Mouse (Mus musculus): ENCODE data around the gene Fam83c. TPM values are rescaled to one million over a fixed set of nuclear protein-coding genes. Genes with fewer than 3 reads are reported as not detected.

Gene Fam83c
- total and polyA plus RNA-seq, 3 experiments: 0.03 to 0.10 TPM; not detected in 1

DNA sequence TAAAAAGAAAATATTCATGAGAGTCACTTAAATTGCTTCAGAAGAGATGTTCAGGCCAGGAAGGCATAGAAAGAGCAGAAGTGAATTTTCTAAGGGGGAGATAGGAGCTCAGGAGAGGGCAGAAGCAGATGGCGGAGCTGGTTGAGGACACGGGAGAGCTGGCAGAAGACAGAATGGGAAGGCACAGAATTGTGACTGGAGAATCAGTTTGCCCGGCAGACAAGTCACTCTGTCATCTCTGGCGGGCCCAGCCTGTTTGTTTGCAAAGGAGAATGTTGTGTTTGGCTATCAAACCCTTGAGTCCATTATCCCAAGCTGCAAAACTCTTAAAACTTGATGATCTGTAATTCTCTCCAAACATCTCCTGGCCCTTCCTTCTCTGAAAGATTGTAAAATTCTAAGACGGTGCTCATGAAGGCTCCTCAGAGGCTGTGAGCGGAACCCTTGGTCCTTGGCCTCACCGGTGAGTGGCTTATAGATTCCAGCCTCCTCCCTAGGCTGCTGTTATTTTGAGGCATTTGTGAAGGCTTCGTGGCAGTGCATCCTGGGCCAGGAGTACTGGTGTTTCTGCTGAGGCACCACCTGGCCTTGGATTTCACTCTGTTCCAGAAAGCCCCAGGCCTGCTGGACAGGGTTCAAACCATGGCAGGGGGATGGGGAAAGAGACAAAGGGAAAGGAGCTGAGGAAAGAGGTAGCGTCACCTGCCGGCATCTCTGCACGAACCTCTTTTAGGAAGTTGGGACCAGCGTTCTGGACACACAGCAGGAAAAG lies 39.8 kb downstream of the Fam83c start:
- no peak for DNase-seq

DNA sequence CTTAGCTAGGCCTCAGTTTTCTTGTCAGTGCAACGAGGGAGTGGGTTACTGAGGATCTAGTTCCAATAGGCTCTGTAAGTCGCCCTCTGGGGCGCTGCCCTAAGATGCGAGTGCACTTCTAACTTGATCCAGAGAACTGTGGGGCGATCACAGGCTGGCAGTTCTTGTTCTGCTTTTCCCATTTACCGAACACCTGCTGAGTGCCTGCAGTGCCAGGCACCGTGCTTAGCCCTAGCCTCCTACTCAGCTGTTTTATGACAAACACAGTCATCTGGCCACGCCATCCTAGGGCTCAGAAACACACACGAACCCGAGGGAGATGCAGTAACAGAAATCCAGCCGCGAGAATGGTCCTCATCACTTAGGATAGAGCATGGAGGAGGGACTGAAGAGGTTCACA lies 41.8 kb downstream of the Fam83c start:
- no peak for DNase-seq

DNA sequence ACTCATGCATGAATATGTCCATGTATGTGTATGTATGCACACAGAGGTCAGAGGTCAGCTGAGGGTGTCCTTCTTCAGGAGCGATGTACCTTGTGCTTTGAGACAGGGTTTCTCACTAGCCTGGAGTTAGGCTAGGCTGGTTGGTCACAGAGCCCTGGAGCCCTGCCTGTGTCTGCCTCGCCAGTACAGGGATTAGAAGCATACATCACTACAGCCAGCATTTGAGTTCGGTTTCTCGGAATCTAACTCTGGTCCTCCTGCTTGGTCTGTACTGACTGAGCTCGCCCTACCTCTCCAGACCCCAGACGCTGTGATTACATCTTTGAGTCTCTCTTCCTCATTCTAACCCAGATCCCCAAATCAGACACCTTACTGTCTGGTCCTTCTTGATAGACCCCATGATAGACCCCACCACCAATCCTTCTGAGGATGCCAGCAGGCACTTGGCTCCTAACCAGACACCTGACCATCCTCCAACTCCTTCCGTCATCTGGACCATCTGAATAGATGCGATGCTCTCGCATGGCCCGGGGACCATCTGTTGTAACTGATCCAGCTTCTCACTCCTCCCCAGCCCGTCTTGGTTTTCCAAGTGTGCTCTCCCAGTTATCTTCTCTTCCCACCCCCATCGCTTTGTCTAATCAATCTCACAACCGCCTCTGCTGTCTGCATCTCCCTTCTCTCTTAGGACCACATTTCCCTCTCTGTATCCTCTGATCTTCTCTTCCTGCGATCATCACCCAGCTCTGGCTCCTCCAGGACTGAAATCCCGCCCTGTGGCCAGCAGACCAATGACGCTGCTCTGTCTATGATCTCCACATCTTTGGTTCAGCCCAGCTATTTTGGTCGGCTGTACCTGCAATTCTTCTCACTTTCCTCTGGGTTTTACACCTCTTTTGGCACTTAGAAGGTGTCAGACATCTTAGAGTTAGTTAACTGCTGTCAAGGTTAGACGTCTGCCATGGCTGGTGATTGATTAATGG lies 46.4 kb downstream of the Fam83c start:
- no peak for DNase-seq

DNA sequence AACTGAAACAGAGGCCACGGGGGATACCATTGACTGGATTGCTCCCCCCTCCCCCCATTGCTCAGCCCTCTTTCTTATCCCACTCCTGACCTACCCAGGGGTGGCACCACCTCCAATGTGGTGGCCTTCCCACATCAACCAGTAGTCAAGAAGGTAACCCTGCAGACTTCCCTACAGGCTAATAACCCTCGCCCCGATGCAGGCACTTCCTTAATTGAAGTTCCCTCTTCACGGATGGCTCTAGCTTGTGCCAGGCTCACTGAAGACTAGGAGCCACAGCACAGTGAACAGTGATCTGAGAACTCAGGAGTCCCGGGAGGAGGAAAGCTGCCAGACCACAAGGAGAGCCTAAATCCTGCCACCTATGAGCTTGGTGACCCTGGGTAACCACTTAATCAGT lies 47.7 kb downstream of the Fam83c start:
- DNase-seq: no peak

DNA sequence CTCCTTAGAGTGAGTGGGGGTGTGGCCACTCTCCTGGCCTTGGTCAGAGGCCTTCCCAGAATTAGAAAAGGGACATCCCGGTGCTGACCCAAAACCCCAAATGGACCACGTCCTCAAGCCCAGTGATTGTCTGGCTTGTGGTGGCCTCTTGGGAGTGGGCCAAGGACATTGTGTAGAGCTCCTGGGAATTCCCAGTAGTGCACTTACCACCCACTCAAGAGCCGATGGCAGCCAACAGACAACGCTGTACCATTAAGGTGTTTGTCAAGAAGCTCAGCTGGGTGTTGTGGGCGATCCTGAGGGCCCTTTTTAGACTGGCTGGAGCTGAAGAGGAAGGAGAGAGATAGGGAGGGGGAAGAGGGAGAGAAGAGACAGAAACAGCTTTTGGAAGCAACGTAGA lies 50.1 kb downstream of the Fam83c start:
- DNase-seq: no peak

DNA sequence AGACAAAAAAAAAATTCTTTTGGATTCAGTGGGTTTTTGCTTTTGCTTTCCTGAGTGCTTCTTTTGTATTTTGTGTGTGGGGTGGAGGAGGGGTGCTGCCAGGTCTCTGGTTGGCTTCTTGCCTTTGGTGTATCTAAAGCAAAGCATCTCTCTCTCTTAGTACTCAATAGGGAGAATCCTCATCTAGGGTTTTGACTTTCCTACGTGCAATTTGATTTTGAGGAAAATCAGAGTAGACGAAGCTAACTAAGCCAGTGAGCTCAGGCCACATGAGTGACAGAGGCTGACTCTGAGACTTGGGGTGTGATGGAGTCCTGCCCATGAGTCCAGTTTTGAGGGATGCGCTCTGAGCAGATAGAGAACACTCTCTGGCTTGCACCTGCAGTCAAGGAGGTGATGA lies 55.1 kb downstream of the Fam83c start:
- DNase-seq: no peak

DNA sequence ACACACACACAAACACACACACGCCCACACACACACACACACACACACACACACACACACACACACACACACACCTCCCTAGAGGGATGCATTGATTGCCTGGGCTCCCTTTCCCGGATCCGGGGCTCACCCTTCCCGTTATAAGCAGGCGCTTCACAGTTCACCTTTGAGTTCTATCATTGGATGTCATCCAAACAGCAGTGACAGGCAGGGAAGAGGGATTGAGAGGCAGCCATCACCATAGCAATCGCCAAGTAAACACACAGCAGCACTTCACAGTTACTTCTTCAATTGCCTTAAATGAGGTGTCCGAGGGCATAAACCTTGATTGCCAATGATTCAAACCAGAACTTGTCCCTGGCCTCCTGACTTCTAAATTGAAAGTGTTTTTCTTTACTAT lies 55.6 kb downstream of the Fam83c start:
- no peak for DNase-seq

DNA sequence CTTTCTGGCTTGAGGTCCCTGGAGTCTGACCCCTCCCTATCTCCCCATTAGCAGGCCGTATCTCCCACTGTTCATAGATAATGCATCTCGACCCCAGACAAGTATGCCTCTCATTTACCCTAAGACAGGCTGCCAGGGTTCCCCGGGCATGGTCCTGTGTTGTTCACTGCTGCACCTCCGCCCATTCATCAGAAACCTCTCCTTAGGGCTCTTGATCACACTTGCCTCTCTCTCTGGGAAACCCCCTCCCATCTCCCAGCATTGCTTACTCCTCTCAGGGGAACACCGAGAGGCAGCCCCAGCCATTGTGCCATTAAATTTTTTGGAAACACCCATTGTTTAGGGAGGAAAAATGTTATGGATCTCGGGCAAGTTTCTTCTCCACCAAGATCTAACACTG lies 56.6 kb downstream of the Fam83c start:
- no peak for DNase-seq

DNA sequence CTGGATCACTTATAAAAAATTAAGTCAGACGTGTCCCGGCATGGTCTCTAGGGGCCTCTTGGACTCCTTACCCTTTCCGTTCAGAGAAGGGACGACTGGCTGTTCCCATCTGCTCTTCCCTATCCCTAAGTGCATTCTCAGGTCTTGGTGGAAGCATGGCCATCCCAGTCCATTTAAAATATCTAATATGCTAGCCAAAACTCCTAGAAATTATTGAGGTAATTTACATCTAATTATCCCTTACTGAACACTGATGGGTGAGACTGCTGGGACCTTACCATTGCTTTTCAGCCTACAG lies 57.0 kb downstream of the Fam83c start:
- no peak for DNase-seq

Other genes with a start within 250 kb of the Fam83c start
- gene Gss, start 242.0 kb downstream of the Fam83c start, total RNA-seq (2021): 10 to 100 TPM; 53.7 to 98.5 TPM
- 67.6 and 101 TPM in 2 replicates for gene Gss, start 242.0 kb downstream of the Fam83c start, polyA plus RNA-seq (2012; rRNA removed)
- under 1 TPM; 0.10 to 0.20 TPM for gene Myh7b, start 223.6 kb downstream of the Fam83c start, total RNA-seq (2021)
- gene Myh7b, start 223.6 kb downstream of the Fam83c start, polyA plus RNA-seq (2012; rRNA removed): 0.40 TPM in 1 of 2 replicates, not detected in the other
- 100 to 1,000 TPM; 125 to 152 TPM for gene Trpc4ap, start 142.5 kb downstream of the Fam83c start, total RNA-seq (2021)
- gene Trpc4ap, start 142.5 kb downstream of the Fam83c start, polyA plus RNA-seq (2012; rRNA removed): 205 and 228 TPM in 2 replicates
- gene Edem2, start 105.4 kb downstream of the Fam83c start, total RNA-seq (2021): 10 to 100 TPM; 43.3 to 45.9 TPM
- gene Edem2, start 105.4 kb downstream of the Fam83c start, polyA plus RNA-seq (2012; rRNA removed): 75.3 and 82.1 TPM in 2 replicates
- gene Gm17581, start 99.0 kb downstream of the Fam83c start, total RNA-seq (2021): not detected
- not detected in 2 replicates for gene Gm17581, start 99.0 kb downstream of the Fam83c start, polyA plus RNA-seq (2012; rRNA removed)
- gene Procr, start 83.7 kb downstream of the Fam83c start, total RNA-seq (2021): 10 to 100 TPM; 64.5 to 66.2 TPM
- 14.8 and 19.2 TPM in 2 replicates for gene Procr, start 83.7 kb downstream of the Fam83c start, polyA plus RNA-seq (2012; rRNA removed)
- gene Mmp24, start 59.5 kb downstream of the Fam83c start, total RNA-seq (2021): 1 to 10 TPM; 1.2 to 1.9 TPM
- gene Mmp24, start 59.5 kb downstream of the Fam83c start, polyA plus RNA-seq (2012; rRNA removed): 1.4 and 2.0 TPM in 2 replicates
- 100 to 1,000 TPM; 235 to 249 TPM for gene BC029722, start 15.4 kb downstream of the Fam83c start, total RNA-seq (2021)
- 733 and 890 TPM in 2 replicates for gene BC029722, start 15.4 kb downstream of the Fam83c start, polyA plus RNA-seq (2012; rRNA removed)
- 100 to 1,000 TPM; 145 to 164 TPM for gene Eif6, start 7.9 kb downstream of the Fam83c start, total RNA-seq (2021)
- 183 and 185 TPM in 2 replicates for gene Eif6, start 7.9 kb downstream of the Fam83c start, polyA plus RNA-seq (2012; rRNA removed)
- 100 to 1,000 TPM; 103 to 138 TPM for gene Uqcc1, start 95.5 kb upstream of the Fam83c start, total RNA-seq (2021)
- 20.3 and 25.0 TPM in 2 replicates for gene Uqcc1, start 95.5 kb upstream of the Fam83c start, polyA plus RNA-seq (2012; rRNA removed)
- not detected for gene Gm15557, start 105.9 kb upstream of the Fam83c start, total RNA-seq (2021)
- not detected in 2 replicates for gene Gm15557, start 105.9 kb upstream of the Fam83c start, polyA plus RNA-seq (2012; rRNA removed)
- gene Gdf5, start 110.5 kb upstream of the Fam83c start, total RNA-seq (2021): 1 to 10 TPM in 1 of 2 experiments, under 1 TPM in 1; 0.14 to 1.7 TPM
- gene Gdf5, start 110.5 kb upstream of the Fam83c start, polyA plus RNA-seq (2012; rRNA removed): 0.31 and 0.39 TPM in 2 replicates
- gene Cep250, start 121.6 kb upstream of the Fam83c start, total RNA-seq (2021): 10 to 100 TPM in 1 of 2 experiments, 1 to 10 TPM in 1; 6.1 to 11.9 TPM
- gene Cep250, start 121.6 kb upstream of the Fam83c start, polyA plus RNA-seq (2012; rRNA removed): 5.2 and 9.4 TPM in 2 replicates
- 1 to 10 TPM; 2.7 to 2.8 TPM for gene 6430550D23Rik, start 173.1 kb upstream of the Fam83c start, total RNA-seq (2021)
- gene 6430550D23Rik, start 173.1 kb upstream of the Fam83c start, polyA plus RNA-seq (2012; rRNA removed): 1.9 and 2.6 TPM in 2 replicates
- gene Ergic3, start 173.2 kb upstream of the Fam83c start, total RNA-seq (2021): 100 to 1,000 TPM; 237 to 261 TPM
- 260 and 283 TPM in 2 replicates for gene Ergic3, start 173.2 kb upstream of the Fam83c start, polyA plus RNA-seq (2012; rRNA removed)
- gene Fer1l4, start 218.1 kb upstream of the Fam83c start, total RNA-seq (2021): not detected
- not detected in 2 replicates for gene Fer1l4, start 218.1 kb upstream of the Fam83c start, polyA plus RNA-seq (2012; rRNA removed)
- 1 to 10 TPM; 3.7 to 4.9 TPM for gene Spag4, start 230.3 kb upstream of the Fam83c start, total RNA-seq (2021)
- gene Spag4, start 230.3 kb upstream of the Fam83c start, polyA plus RNA-seq (2012; rRNA removed): 2.3 and 3.8 TPM in 2 replicates